Mouse (Mus musculus): ENCODE data around the gene Dach1.

The Dach1 gene

DNA sequence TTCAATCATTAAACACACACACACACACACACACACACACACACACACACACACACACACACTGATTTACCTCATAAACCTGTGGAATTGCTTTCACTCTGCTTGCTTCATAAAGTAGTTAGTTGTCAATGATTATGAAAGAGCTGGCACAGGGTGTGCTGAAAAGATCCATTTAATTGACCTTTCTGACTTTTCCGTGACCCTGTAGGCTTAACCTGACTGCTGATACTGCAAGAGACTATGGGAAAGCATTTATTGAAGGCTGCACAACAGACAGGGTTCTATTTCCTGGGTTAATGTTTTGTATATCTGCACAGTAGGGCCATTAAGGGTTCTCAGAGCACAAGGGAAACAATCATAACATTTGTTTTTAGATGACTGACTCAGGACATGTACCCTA is 321.9 kb downstream of the Dach1 start:
- no peak for DNase-seq (ENCODE audit: low read depth)

GRCm38 (mm10) chr14:97839275-97839674 is 330.3 kb downstream of the Dach1 start:
- no peak for DNase-seq (ENCODE audit: low read depth)

DNA sequence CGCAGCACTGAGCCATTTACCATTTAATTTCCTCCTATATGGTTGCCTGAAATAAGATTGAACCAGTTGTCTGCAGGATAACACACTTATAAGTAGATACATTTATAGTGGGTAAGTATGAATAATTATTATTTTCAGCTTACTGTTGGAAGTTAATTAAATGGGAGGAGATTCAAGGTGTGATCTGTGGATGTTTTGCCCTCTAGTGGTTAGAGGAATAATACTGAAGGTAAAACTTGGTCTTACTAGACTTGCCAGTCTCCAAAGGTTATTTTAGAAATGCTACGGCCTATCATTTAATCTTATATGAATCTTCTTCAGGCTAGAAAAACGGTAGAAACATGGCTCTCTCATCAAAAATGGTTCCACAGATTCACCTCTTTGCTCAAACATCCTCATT is 339.7 kb downstream of the Dach1 start:
- no peak for DNase-seq (ENCODE audit: low read depth)

GRCm38 (mm10) chr14:97814555-97815175 is 354.9 kb downstream of the Dach1 start:
- no peak for DNase-seq (ENCODE audit: low read depth)

GRCm38 (mm10) chr14:97813557-97813956 is 356.0 kb downstream of the Dach1 start:
- DNase-seq (ENCODE audit: low read depth): no peak

GRCm38 (mm10) chr14:97795385-97795952 is 374.1 kb downstream of the Dach1 start:
- DNase-seq (ENCODE audit: low read depth): no peak

DNA sequence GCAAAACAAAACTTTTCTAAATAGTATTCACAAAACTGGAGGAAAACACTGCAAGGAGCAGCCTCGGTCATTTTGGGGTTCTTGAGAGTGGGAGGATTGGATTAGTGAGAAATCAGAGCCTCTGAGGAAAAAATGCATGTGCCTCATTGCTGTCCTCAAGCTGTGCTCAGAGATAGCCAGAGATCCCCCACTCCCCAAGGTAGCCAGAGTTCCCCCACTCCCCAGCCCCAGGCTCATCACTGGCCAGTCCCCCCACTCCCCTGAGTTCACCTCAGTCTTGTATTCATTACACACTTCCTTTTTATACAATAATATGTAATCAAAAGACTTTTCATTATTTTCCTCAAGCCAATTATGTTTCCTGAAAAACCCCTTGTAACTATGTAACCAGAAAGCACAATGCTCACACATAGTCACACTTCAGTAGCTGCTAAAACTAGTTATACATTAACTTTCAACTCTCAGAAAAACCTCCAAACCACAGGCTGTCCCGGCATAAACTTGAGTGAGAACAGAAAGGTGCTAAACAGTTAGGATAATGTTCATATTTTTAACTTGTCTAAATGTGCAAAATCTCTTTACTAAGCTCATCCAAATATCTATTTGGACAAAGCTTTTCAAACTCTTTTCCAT is 395.3 kb downstream of the Dach1 start:
- DNase-seq (ENCODE audit: low read depth): no peak

DNA sequence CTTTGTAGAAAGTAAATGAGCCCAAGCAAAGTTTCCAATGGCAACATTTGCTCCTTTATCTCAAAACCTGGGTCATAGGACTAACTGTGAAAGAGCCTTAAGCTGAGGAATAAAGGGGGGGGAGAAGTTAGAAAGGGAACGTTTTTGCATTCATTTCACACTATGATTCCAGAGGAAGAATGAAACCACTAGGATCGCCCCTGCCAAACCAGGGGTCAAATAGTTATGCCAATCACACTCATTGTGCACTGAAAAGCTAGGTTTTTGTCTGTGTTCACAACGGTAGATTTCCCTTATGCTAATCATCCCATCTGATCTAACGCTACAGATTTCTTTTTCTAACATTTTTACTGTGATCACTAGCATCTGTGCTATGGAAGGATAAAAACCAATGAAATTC is 415.2 kb downstream of the Dach1 start:
- no peak for DNase-seq (ENCODE audit: low read depth)

GRCm38 (mm10) chr14:97753973-97754372 is 415.6 kb downstream of the Dach1 start:
- no peak for DNase-seq (ENCODE audit: low read depth)

GRCm38 (mm10) chr14:97743252-97743651 is 426.3 kb downstream of the Dach1 start:
- no peak for DNase-seq (ENCODE audit: low read depth)

GRCm38 (mm10) chr14:97742785-97743184 is 426.8 kb downstream of the Dach1 start:
- DNase-seq (ENCODE audit: low read depth): no peak

All from c-Kit-positive CD71-negative TER-119-negative erythroid progenitor cells, embryonic 14.5 days (primary cell).